Mouse (Mus musculus) cerebellum, postnatal 36 days (tissue): ENCODE data around the gene Tcf20.

Source experiments
- DNase-seq, 2 experiments: peaks; one replicate each; pipeline ENCODE4 v3.0.0; 2021 to 2022; ENCODE audit warnings: mixed read lengths in 2 of 2

Gene Tcf20

DNA sequence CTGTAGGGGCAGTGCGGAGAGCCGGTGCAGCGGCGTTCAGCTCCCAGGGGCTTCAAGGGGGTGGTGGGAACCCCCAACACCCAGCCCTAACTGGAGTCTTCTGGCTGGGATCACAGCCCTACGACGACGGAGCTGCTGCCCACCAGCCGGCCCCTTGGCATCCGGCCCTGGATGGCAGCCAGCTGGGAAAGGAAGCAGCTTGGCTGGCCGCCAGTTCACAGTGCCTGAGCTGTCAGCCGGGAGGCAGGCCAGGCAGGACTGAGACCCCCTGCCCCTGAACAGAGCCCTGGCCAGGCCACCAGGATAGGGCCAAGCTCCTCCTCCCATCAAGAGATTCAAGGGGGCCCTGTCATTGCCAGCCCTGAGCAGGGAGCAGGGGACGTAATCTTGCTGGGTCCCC, 65.6 kb downstream of the Tcf20 start:
- DNase-seq: peak; percentile 81 to 87

GRCm38 (mm10) chr15:82921559-82921958, 66.1 kb downstream of the Tcf20 start:
- no peak for DNase-seq

DNA sequence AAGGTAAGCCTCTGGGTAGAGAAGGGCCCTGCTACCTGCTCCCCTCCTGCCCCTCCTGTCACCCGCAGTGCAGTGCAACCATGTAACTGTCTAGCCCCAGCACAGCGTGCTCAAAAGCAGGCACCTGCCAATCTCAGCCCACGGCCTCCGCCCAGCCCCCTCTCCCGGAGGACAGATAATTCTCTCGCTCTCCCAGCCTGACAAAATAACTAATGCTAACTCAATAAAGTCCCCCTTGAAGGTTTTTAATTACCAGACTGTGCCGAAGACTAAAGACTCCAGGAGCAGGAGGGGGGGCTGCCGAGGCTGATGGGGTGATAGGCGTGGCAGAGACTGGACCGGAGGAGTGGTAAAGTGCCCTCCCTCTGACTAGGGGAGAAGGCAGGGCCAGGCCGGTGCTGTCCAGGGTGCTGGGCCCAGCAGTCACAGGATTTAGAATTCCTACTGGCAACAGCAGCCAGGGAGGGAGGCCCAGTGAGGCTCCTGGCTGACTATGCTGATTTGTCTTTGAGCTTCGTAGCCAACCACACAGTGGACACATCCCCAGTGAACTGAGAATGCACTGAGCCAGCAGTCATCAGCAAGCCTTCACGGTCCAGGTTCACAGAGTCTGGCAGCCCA, 66.7 kb downstream of the Tcf20 start:
- no peak for DNase-seq

DNA sequence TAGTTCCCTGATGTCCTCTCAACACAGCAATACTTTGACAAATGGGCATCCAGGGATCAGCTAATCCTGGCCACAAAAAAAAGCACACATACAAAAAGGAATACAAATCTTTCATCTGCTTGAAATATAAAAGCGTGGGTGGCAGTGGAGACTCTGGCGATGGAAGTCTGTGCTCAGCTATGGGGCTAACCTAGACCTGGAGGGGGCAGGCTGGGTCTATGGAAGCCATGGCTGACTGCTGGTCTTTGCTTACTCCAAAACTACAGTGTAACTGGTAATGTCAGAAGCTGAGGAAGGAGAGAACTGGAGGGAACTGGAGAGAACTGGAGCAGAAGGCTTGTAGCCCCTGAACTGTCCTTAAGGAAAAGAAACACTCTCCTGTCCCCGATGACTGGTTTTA, 69.7 kb downstream of the Tcf20 start:
- DNase-seq: no peak

DNA sequence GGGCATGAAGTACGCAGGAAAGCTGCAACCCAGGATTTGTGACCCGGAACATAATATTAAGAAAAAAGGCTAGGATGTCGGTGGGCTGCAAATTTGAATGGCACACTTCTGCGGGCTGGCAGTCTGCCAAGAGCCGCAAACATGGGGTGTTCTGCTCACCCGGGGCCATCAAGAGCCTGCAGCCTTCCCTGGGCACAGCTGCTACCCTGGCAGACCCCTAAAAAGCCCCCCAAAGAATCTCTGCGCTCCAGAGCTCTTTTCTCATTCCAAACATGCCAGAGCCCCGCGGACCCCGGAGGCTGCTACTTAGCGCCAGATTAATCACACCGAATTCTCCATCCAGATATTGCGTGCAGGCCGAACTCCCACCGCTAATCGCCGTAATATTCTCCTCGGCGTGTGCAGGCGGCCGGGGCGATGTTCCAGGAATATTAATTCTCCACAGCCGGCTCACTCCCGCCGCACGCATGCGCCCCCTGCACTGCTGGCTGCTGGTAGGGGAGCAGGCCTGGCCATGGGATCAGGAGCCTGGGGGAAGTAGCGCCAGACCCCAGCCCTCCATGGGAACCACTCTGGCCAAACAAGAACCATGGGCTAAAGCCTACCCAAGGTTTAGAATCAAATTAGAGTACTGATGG, 70.3 kb downstream of the Tcf20 start:
- peak in 1 of 2 experiments; percentile 27 for DNase-seq

DNA sequence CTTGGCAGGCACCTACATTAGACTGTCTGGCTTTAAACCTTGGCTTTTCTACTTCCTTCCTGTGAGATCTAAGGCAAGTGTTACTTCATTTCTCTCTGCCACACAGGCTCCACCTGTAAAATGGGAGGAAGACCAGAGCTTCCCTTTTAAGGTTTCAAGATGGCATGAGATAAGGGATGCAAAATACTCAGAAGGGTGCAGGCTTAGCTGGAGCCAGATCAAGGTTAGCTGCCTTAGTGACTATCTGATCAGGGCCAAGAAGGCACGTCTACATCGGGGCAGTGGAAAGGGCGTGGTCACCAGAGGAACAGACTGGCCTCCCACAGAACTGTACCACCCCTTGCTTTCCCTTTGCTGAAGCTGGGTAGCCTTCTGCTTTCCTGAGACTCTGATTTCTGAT, 73.2 kb downstream of the Tcf20 start:
- DNase-seq: no peak

- DNase-seq: no peak
Measured at GRCm38 (mm10) chr15:82911965-82912337, 75.7 kb downstream of the Tcf20 start.

- no peak for DNase-seq
Measured at GRCm38 (mm10) chr15:82911001-82911964, 76.4 kb downstream of the Tcf20 start.

- DNase-seq: no peak
Measured at GRCm38 (mm10) chr15:82910596-82910995, 77.1 kb downstream of the Tcf20 start.

- DNase-seq: no peak
Measured at GRCm38 (mm10) chr15:82909791-82910190, 77.9 kb downstream of the Tcf20 start.

DNA sequence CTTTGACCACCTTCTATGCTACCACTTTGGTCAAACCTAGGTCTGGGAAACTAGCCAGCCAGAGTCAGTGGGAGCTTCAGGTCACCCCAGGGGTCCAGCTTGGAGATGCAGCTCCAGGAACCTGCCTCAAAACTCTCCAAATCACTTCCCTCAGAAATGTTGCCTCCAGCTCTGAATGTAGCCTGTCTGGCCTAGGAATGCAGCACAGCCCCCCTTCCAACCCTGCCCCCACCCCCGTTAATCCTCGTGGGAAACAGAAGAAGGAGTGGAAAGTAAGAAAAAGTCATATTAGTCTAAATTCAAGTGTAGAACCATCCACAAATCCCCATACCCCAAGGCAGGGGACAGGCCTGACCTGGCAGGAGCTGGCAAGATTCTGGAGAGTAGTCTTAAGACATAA, 79.2 kb downstream of the Tcf20 start:
- DNase-seq: no peak

DNA sequence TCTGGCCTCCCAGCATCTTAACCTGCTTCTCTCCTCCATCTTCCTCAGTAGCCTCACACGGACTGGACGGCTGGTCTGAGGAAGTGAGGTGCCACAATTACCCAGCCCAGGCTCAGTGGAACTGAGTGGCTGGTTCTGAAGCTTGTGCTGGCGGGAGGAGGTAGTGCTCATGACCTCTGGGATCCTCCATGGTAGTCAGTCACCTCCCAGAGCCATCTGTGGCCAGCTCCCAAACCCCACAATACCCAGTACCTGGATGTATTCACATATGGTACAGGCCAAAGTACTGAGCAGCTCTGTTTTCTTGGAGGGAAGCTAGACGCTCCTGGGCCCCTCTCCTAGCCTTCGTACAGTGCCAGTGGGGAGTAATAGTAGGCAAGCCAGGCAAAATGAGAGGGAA, 80.4 kb downstream of the Tcf20 start:
- DNase-seq: no peak

- DNase-seq: no peak
Measured at GRCm38 (mm10) chr15:82906574-82907061, 81.1 kb downstream of the Tcf20 start.

DNA sequence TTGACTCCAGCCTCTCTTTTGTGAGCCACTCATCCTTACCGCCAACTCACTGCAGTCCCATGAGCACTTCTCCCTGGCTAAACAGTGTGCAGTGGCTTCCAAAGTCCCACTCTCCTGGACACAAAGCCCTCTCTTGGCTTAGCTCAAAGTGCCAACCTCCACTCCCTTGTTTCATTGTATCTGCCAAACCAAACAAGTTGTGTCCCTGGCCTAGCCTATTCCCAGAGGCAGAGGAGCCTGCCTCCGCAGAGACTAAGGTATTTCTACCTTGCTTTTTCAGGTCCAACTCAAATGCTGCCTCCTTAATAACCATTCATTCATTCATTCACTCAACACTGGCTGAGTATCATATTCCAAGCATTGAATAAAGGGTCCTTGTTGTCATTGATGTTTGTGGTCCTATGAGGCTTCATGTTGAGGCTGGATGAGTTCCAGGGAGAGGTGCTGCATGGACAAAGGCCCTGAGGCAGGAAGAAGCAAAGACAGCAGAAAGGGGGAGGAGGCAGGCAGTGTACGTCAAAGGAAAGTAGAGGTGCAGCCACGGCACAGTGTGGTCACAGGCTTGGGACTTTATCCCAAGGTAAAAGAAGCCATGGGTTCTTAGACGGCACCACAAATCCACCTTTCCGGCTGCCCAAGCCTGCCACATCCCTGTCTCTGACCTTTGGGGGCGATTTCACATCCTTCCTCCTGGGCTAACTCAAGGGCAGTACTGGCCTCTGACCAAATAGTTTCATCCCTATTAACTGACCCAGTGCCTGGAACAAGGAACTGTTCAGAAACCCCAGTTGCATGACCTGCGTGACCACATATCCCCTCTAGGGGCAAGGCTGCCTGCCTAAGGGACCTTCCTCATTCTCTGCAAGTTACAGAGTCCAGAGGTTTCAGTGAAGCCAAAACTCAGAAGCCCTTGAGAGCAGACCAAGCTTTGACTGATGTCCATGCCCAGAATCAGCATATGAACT, 82.0 kb downstream of the Tcf20 start:
- DNase-seq: no peak

GRCm38 (mm10) chr15:82904526-82904925, 83.1 kb downstream of the Tcf20 start:
- DNase-seq: no peak

DNA sequence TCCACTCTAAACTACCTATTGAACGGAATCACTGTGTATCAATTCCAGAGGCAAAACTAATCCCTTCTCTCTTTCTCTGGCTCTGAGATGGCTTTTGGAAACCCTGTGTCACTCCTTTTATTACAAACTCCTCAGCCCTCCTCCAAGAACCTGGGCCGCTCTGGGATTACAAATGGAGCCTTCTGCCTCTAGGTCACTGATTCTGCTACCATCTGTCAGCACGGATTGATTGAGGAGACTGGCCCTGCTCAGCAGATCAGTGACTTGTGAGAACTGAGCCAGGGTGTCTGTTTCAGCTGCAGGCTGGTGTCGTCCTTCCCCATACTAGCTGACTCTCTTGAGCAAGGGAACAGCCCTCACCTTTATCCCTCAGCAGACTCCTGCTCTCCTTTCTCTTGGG, 85.2 kb downstream of the Tcf20 start:
- no peak for DNase-seq

GRCm38 (mm10) chr15:82901306-82901705, 86.4 kb downstream of the Tcf20 start:
- DNase-seq: no peak

GRCm38 (mm10) chr15:82900331-82900730, 87.3 kb downstream of the Tcf20 start:
- no peak for DNase-seq

GRCm38 (mm10) chr15:82899676-82900301, 87.9 kb downstream of the Tcf20 start:
- DNase-seq: peak; percentile 79 to 84

GRCm38 (mm10) chr15:82898740-82899675, 88.7 kb downstream of the Tcf20 start:
- DNase-seq: peak; percentile 40 to 48
